Mouse (Mus musculus): Measurements from ENCODE around the gene Slc6a3. TPM values are rescaled to one million over a fixed set of nuclear protein-coding genes. Genes with fewer than 3 reads are reported as not detected.

The Slc6a3 gene
- polyA plus RNA-seq, 1 experiment from 2014 or later = 0.06 TPM

DNA sequence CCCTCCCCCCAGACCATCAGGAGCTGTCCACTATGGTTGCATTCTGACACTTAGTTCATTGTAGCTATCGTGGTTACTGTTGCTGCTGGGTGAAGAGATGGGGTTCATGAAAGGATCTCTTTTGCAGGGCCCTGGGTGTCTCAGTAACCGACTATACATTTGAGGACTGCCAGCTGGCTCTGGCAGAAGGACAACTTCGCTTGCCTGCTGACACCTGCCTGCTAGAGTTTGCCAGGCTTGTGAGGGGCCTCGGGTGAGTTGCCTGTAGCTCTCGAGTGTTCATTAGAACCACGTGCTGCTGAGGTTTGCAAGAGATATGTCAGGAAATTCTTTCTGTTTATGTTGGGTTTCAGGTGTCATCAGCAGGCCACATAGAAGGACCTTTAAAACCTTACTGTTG, 26.7 kb upstream of the Slc6a3 start:
- H3K4me2 ChIP-seq (replicated peaks) = no peak overlapping the region
- H3K9ac ChIP-seq = no peak overlapping the region
- H3K4me3 ChIP-seq = no peak overlapping the region
- H3K4me1 ChIP-seq = no peaks in the 10 kb centered on the region
- 88% methylated on average over 6 of the region's 6 CpGs for WGBS
- H3K27ac ChIP-seq = no peak overlapping the region
- ATAC-seq (ENCODE audit: low FRiP score, low read depth) = no peak
- peaks cover 57% of the 10 kb centered on the region for H3K36me3 ChIP-seq
- no peaks in the 10 kb centered on the region for H3K27me3 ChIP-seq (replicated peaks)
- H3K9me3 ChIP-seq = no peaks in the 10 kb centered on the region

DNA sequence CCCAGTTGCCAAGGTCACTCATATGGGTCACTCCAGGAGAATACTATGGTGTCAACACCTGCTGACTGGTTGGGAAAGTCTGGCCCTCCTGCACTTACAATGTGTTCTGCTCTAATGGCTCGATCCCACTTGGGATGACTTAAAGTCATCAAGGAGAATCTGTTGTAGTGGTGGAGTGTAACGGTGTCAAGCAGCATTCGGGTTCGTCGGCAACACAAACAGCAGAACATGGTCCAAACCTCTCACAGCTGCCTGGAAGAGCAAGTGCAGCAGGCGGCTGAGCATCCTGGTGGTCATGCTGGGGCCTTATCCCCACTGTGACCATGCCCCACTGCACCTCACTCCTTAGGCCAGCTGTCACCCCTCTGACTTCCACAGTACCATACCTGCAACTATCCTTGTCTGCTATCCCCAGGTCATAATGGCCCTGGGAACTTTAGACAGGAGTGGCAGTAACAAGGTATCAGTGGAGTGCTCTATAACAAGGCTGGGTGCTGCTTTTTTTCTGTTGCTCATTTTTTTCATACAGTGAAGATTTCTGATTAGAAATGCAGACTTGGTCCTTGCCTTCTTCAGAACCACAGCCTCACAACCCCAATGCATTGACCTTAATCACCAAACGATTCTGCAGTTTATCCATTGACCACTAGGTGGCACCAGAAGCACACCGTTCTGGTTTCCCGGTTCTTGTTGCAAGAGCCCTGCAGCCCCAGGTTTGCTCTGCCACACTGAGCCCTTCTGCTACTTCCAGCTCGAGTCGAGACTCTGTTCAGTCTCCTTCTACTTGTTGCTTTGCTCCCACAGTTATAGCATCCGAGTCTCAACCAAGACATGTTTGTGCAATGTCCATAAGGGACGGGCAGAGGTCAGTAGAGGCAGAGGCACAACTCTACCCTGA, 23.5 kb upstream of the Slc6a3 start:
- Histone ChIP-seq H3K9me3 (no peaks in the 10 kb centered on the region), H3K4me1 (no peaks in the 10 kb centered on the region), H3K36me3 (peaks cover 59% of the 10 kb centered on the region), H3K9ac (no peak overlapping the region), H3K27me3 (replicated peaks) (no peaks in the 10 kb centered on the region), H3K27ac (no peak overlapping the region), H3K4me2 (replicated peaks) (no peak overlapping the region), H3K4me3 (no peak overlapping the region)
- WGBS = 61% methylated on average over 13 of the region's 13 CpGs
- ATAC-seq (ENCODE audit: low FRiP score, low read depth) = peak; percentile 53; the same call in 1 of the 2 replicates

DNA sequence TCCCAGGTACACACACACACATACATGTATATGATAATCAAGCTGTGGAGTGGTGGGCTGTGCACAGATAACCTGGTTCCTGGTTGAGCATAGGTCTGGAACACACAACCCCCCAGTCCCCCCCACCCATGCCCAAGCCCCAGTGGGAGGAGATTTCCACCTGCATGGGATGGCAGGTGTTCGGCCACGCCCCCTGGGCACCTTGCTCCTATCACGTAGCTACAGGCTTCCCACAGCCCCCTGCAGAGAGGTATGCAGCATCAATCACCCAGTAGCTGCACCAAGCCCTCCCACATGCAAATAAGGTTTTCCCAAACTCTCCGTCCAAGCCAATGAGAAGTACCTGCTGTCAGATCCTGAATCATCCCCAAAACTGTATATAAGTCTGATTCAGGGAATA, 19.7 kb upstream of the Slc6a3 start:
- H3K36me3 ChIP-seq = peaks cover 38% of the 10 kb centered on the region
- no peak overlapping the region for H3K4me3 ChIP-seq
- no peaks in the 10 kb centered on the region for H3K4me1 ChIP-seq
- no peak overlapping the region for H3K27ac ChIP-seq
- H3K4me2 ChIP-seq (replicated peaks) = no peak overlapping the region
- 67% methylated on average over 4 of the region's 4 CpGs for WGBS
- no peaks in the 10 kb centered on the region for H3K27me3 ChIP-seq (replicated peaks)
- H3K9ac ChIP-seq = no peak overlapping the region
- ATAC-seq (ENCODE audit: low FRiP score, low read depth) = no peak
- no peaks in the 10 kb centered on the region for H3K9me3 ChIP-seq

DNA sequence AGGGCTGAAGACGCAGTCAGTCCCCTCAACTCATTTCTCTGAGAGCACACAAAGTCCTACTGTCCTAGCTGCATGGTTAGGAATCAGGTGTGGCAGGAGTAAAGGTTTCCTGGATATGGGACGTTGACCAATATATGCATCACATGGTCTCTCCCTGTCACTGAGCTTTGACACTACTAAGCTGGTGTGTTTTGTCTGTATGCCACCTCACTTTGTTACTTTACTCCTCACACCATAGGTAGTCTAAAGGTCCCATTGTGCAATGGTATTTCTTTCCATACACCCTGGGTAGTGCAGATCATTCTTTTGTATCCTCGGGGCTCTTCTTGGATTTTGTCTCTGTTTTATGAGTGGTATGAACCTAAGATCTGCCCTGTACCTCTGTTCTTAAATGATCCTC, 2.8 kb upstream of the Slc6a3 start:
- no peak overlapping the region for H3K4me3 ChIP-seq
- H3K9me3 ChIP-seq = no peaks in the 10 kb centered on the region
- H3K36me3 ChIP-seq = no peaks in the 10 kb centered on the region
- no peak overlapping the region for H3K4me2 ChIP-seq (replicated peaks)
- peaks cover 42% of the 10 kb centered on the region for H3K27me3 ChIP-seq (replicated peaks)
- H3K9ac ChIP-seq = no peak overlapping the region
- no peak for ATAC-seq (ENCODE audit: low FRiP score, low read depth)
- H3K4me1 ChIP-seq = peaks cover 8% of the 10 kb centered on the region
- H3K27ac ChIP-seq = no peak overlapping the region
- WGBS = 87% methylated on average over 3 of the region's 3 CpGs

DNA sequence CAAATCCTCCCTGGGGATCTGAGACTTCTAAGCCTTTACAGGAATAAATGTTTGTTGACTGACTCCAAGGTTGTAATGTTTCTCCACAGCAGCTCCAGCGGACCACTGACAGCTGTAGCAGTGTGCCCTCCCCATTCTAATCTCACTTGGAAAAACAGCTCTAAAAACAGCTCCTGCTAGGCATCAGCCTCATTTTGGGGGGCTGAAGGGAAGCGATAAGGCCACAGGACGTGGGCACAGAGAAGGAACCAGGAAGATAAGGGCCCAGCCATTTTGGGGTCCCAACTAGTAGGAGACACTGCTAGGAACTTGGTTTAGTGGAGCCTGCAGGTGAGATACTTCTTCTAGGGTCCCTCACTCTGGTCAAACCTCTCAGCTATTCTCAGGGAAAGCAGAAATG, 1.3 kb upstream of the Slc6a3 start:
- Histone ChIP-seq H3K4me2 (replicated peaks) (no peak overlapping the region), H3K4me3 (no peak overlapping the region), H3K27me3 (replicated peaks) (peaks cover 44% of the 10 kb centered on the region), H3K4me1 (peaks cover 8% of the 10 kb centered on the region), H3K9me3 (no peaks in the 10 kb centered on the region), H3K9ac (no peak overlapping the region), H3K36me3 (no peaks in the 10 kb centered on the region), H3K27ac (no peak overlapping the region)
- 62% methylated on average over 3 of the region's 3 CpGs for WGBS
- no peak for ATAC-seq (ENCODE audit: low FRiP score, low read depth)

DNA sequence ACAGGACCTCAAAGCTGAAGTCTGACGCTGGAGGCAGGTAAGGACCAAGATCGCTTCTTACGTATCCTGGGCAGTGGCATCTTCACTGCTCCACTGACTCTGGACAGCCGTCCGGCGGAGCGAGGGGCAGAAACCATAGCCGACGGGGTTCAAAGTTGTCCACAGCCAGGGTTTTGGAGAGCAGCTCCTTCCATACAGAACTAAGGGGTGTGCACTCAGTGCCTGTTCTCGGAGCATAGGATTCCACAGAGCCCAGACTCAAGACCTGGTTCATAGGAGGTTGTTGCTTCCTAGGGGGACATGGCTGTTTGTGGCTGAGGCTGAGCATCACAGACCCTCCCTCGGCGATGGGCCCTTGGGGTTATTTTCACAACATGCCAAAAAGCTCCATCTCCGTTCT, 277 bp downstream of the Slc6a3 start:
- peaks cover 44% of the 10 kb centered on the region for H3K27me3 ChIP-seq (replicated peaks)

DNA sequence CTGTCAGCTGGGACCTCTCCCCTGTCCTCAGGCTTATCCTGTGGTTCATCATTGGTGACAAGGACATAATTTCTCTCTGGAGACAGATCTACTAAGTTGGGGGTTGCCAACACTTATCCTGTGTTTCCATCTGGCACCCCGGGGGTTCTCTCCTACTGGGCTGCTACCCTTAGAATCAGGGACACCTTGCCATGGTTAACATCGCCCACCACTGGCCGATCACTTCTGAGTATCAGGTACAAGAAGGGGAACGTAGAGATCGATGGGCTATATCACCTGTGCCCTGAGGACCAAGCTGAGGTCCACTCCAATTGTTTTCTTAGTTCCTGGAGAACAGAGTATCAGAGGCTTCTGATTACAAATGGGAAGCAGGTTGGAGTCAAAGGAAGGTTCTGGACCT, 27.7 kb downstream of the Slc6a3 start:
- H3K27ac ChIP-seq = no peak overlapping the region
- H3K4me3 ChIP-seq = no peak overlapping the region
- H3K9ac ChIP-seq = no peak overlapping the region
- H3K36me3 ChIP-seq = no peaks in the 10 kb centered on the region
- no peaks in the 10 kb centered on the region for H3K9me3 ChIP-seq
- WGBS = 90% methylated on average over 5 of the region's 5 CpGs
- no peak overlapping the region for H3K4me2 ChIP-seq (replicated peaks)
- no peaks in the 10 kb centered on the region for H3K4me1 ChIP-seq
- no peaks in the 10 kb centered on the region for H3K27me3 ChIP-seq (replicated peaks)
- ATAC-seq (ENCODE audit: low FRiP score, low read depth) = no peak

More for the DNA sequence above, 277 bp downstream of the Slc6a3 start:
- Histone ChIP-seq H3K4me1 (peaks cover 8% of the 10 kb centered on the region), H3K36me3 (no peaks in the 10 kb centered on the region), H3K27ac (no peak overlapping the region), H3K4me3 (peak overlapping the region; percentile 37), H3K9me3 (no peaks in the 10 kb centered on the region), H3K9ac (no peak overlapping the region), H3K4me2 (replicated peaks) (peak overlapping the region; percentile 75)
- 0 out of 2 replicates have a peak, but pooled peaks have one; percentile 7 for ATAC-seq (ENCODE audit: low FRiP score, low read depth)
- WGBS = 18% methylated on average over 13 of the region's 13 CpGs

DNA sequence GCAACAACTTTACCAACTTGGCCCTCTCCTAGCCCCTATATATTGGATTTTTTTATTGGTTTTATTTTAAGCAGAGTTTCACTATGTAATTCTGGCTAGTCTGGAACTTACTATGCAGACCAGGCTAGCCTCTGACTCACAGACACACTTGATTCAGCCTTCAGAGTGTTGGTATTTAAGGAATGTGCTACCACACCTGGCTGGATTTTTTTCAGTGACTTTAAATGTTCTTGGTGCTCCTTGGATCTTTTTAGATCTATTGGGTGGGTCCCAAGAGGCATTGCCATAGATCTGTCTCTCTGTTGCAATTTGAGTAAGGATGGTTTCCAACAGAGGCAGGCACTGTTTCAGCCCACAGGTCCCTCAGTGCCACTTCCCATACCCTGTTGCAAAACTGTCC, 38.5 kb downstream of the Slc6a3 start:
- H3K4me3 ChIP-seq = no peak overlapping the region
- H3K9me3 ChIP-seq = no peaks in the 10 kb centered on the region
- no peak overlapping the region for H3K4me2 ChIP-seq (replicated peaks)
- no peak for ATAC-seq (ENCODE audit: low FRiP score, low read depth)
- 0 out of 2 replicates have a peak, but pooled peaks cover 4% of the 10 kb centered on the region for H3K27me3 ChIP-seq (replicated peaks)
- H3K4me1 ChIP-seq = no peaks in the 10 kb centered on the region
- H3K36me3 ChIP-seq = no peaks in the 10 kb centered on the region
- H3K27ac ChIP-seq = no peak overlapping the region
- no peak overlapping the region for H3K9ac ChIP-seq

DNA sequence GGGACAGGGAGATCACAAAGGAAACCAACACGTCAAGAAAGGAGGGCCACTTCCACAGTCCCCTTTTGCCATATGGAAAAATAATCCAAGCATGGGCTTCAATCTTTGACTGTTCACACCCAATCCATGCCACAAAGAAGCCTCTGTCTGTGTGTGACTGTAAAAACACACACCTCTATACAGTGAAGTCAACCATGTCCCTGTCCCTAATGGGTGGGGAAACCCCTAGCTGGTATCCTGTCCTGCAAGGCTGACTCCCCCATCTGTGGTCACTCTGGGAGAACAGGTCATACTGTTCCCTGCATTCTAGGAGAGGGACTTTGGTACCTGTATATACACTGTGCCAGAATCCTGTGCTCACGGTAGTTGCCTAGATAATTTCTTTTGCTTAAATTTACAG, 40.7 kb downstream of the Slc6a3 start:
- Histone ChIP-seq H3K9me3 (no peaks in the 10 kb centered on the region), H3K36me3 (no peaks in the 10 kb centered on the region), H3K9ac (no peak overlapping the region), H3K4me3 (no peak overlapping the region), H3K27me3 (replicated peaks) (0 out of 2 replicates have a peak, but pooled peaks cover 4% of the 10 kb centered on the region), H3K27ac (no peak overlapping the region), H3K4me1 (no peaks in the 10 kb centered on the region), H3K4me2 (replicated peaks) (no peak overlapping the region)
- WGBS = 70% methylated on average over 2 of the region's 2 CpGs
- ATAC-seq (ENCODE audit: low FRiP score, low read depth) = no peak

DNA sequence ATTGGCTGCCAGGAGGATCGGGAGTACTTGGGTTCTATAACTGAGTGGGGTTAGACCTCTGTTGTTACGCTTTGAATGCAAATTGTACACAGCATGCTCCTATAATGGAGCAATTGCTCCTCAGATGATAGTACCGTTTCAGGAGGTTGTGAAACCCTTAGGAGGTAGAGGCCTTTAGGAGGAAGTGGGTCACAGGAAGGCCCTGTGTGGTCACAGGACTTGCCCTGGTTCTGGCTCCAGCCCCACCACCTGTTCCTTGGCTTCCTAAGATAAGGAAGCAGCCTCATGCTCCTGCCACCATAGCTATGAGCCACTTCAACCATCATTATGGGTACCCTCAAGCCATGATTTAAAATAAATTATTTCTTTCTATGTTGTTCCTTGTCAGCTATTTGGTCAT, 54.9 kb downstream of the Slc6a3 start:
- Histone ChIP-seq H3K36me3 (no peaks in the 10 kb centered on the region), H3K9me3 (no peaks in the 10 kb centered on the region), H3K27ac (no peak overlapping the region), H3K4me2 (replicated peaks) (no peak overlapping the region), H3K4me1 (no peaks in the 10 kb centered on the region), H3K4me3 (no peak overlapping the region), H3K27me3 (replicated peaks) (peaks cover 3% of the 10 kb centered on the region; the same call in 1 of the 2 replicates), H3K9ac (no peak overlapping the region)
- WGBS = 81% methylated on average over 3 of the region's 3 CpGs
- ATAC-seq (ENCODE audit: low FRiP score, low read depth) = no peak

DNA sequence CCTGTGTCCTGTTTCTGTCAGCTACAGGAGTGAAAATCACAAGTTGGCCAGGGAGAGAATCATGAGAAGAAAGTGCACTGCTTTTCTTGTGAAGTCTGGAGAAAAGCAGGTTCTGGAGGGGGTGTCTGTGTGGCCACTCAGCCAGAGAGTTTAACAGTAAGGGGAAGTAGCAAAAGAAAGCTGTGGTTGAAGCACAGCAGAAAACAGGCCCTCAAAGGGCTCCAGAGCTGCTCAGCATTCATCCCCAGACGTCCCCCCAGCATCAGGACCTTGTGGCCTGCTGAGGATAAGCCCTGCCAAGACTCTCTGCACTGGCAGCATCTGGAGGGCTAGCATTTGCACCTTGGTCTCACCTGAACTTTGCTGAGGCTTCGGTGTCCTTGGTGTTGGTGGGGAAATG, 56.0 kb downstream of the Slc6a3 start:
- Histone ChIP-seq H3K4me1 (no peaks in the 10 kb centered on the region), H3K4me2 (replicated peaks) (no peak overlapping the region), H3K4me3 (no peak overlapping the region), H3K9ac (no peak overlapping the region), H3K36me3 (no peaks in the 10 kb centered on the region), H3K27ac (no peak overlapping the region), H3K27me3 (replicated peaks) (peaks cover 3% of the 10 kb centered on the region; the same call in 1 of the 2 replicates), H3K9me3 (no peaks in the 10 kb centered on the region)
- ATAC-seq (ENCODE audit: low FRiP score, low read depth) = no peak
- 46% methylated on average over 2 of the region's 2 CpGs for WGBS

DNA sequence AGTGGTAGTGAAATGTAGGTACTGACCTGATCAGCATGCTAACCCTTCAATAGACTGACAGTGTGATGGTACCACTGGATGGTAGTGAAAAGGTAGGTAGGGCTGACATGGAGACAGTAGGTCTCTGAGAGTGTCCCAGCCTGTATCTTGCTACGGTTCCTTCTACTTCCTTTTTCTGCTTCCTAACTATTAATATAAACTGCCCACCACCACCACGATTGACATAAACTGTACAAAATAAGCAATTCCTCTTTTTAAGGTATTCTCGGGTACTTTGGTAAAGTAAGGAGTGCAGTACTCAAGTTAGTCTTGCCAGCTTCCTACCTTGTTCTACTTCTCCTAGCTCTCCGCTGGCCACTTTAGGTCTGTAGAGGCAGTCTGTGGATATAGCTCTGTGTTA, 59.7 kb downstream of the Slc6a3 start:
- ATAC-seq (ENCODE audit: low FRiP score, low read depth) = no peak
- Histone ChIP-seq H3K4me2 (replicated peaks) (no peak overlapping the region), H3K36me3 (no peaks in the 10 kb centered on the region), H3K4me1 (no peaks in the 10 kb centered on the region), H3K27ac (no peak overlapping the region), H3K9ac (no peak overlapping the region), H3K4me3 (no peak overlapping the region), H3K27me3 (replicated peaks) (peaks cover 6% of the 10 kb centered on the region; the same call in 1 of the 2 replicates), H3K9me3 (no peaks in the 10 kb centered on the region)
- 74% methylated on average over 4 of the region's 4 CpGs for WGBS

DNA sequence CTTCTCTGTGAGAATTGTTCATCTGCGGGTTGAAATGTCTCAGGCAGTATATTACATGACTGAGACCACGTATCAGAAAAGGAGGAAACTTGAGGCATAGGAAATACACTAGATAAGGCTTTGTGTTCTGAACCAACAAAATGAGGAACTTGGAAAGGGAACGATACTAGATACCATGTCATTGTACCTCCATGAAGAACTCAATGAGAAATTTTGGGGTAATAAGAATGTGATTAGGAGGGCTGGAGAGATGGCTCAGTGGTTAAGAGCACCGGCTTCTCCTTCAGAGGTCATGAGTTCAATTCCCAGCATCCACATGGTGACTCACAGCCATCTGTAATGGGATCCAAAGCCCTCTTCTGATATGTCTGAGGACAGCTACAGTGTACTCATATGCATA, 63.7 kb downstream of the Slc6a3 start:
- Histone ChIP-seq H3K9ac (no peak overlapping the region), H3K4me2 (replicated peaks) (no peak overlapping the region), H3K9me3 (no peaks in the 10 kb centered on the region), H3K27me3 (replicated peaks) (peaks cover 2% of the 10 kb centered on the region; the same call in 1 of the 2 replicates), H3K4me3 (no peak overlapping the region), H3K27ac (no peak overlapping the region), H3K4me1 (peaks cover 13% of the 10 kb centered on the region), H3K36me3 (no peaks in the 10 kb centered on the region)
- no peak for ATAC-seq (ENCODE audit: low FRiP score, low read depth)
- WGBS = 88% methylated on average over 4 of the region's 4 CpGs

Data from neural tube, embryonic 12.5 days (tissue).